Mouse (Mus musculus): ENCODE data around the gene Mal. TPM values are rescaled to one million over a fixed set of nuclear protein-coding genes. Genes with fewer than 3 reads are reported as not detected.

The Mal gene
- not detected in 2 replicates for polyA plus RNA-seq (2012)

DNA sequence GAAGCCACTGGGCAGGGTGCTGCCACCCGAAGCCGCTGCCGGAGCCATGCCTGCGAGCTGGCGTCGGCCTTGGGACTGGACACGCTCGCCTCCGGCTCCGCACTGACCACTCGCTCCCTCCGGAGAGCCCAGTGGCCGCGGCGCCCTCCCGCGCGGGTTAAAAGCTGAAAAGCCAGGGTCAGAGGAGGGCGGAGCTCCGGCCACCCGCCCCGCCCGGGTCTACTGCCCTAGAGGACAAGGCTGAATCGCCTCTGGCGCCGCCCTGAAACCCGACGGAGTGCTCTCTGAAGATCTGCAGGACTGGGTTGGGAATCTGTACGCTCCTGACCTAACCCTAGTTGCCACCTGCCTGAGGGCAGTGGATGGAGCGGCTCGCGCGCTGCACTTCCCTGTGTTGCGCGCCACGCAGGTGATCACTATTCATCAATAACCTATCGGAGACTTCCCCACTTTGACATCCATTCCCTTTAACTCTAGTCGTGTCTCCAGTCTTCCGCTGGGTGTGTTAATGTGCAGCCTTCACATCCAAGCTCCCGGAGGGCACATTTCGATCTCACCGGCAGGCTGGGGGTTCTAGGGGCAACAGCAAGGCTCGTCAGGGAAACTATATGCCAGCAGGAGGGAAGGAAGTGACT is at the start of gene Mal:
Mal (minus strand) TSS at position 610 of the 635 bp plus-strand sequence.
- H3K4me1 ChIP-seq (ENCODE audit: control insufficient read depth) = no peaks in the 10 kb centered on the region
- no peak for TF ChIP-seq GATA1 (IDR thresholded peaks at IDR 0.05; ENCODE audit: low read length)
- TF ChIP-seq TAL1 (IDR thresholded peaks at IDR 0.05; ENCODE audit: low read length) = no peak
- peaks cover 53% of the 10 kb centered on the region for H3K27me3 ChIP-seq (ENCODE audit: control insufficient read depth)
- H3K9me3 ChIP-seq (ENCODE audit: control insufficient read depth, low read length) = no peaks in the 10 kb centered on the region
- H3K36me3 ChIP-seq (ENCODE audit: control insufficient read depth) = no peaks in the 10 kb centered on the region
- no peak within 1 kb of the TSS for H3K4me3 ChIP-seq (replicated peaks)

GRCm38 (mm10) chr2:127705267-127705666 is 48.8 kb upstream of the Mal start:
- Histone ChIP-seq H3K4me1 (ENCODE audit: control insufficient read depth) (no peaks in the 10 kb centered on the region), H3K4me3 (replicated peaks) (no peak overlapping the region), H3K36me3 (ENCODE audit: control insufficient read depth) (no peaks in the 10 kb centered on the region), H3K9me3 (ENCODE audit: control insufficient read depth, low read length) (no peaks in the 10 kb centered on the region), H3K27me3 (ENCODE audit: control insufficient read depth) (no peaks in the 10 kb centered on the region)
- no peak for TF ChIP-seq TAL1 (IDR thresholded peaks at IDR 0.05; ENCODE audit: low read length)
- TF ChIP-seq GATA1 (IDR thresholded peaks at IDR 0.05; ENCODE audit: low read length) = no peak

DNA sequence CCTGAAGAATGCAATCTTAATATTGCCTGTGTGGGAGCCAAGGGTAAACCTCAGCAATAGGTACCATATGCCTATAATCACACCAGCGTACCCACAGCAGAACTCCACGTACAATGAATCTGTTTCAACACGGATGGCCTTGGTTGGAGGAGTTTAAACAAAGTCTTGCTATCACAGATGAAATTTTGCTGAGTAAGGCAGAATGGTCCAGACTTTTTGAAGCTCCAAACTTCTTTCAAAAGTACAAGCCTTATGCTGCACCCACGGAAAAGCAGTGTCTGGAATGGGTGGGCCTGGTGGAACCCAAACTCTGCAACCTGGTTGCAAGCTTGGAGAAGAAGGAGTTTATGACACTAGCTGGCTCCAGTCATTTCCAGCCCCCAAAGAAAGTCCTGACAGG is 32.7 kb upstream of the Mal start:
- no peaks in the 10 kb centered on the region for H3K36me3 ChIP-seq (ENCODE audit: control insufficient read depth)
- H3K4me3 ChIP-seq (replicated peaks) = no peak overlapping the region
- H3K27me3 ChIP-seq (ENCODE audit: control insufficient read depth) = peaks cover 3% of the 10 kb centered on the region; the same call in 1 of the 2 replicates
- H3K9me3 ChIP-seq (ENCODE audit: control insufficient read depth, low read length) = no peaks in the 10 kb centered on the region
- no peak for TF ChIP-seq GATA1 (IDR thresholded peaks at IDR 0.05; ENCODE audit: low read length)
- no peak for TF ChIP-seq TAL1 (IDR thresholded peaks at IDR 0.05; ENCODE audit: low read length)
- no peaks in the 10 kb centered on the region for H3K4me1 ChIP-seq (ENCODE audit: control insufficient read depth)

DNA sequence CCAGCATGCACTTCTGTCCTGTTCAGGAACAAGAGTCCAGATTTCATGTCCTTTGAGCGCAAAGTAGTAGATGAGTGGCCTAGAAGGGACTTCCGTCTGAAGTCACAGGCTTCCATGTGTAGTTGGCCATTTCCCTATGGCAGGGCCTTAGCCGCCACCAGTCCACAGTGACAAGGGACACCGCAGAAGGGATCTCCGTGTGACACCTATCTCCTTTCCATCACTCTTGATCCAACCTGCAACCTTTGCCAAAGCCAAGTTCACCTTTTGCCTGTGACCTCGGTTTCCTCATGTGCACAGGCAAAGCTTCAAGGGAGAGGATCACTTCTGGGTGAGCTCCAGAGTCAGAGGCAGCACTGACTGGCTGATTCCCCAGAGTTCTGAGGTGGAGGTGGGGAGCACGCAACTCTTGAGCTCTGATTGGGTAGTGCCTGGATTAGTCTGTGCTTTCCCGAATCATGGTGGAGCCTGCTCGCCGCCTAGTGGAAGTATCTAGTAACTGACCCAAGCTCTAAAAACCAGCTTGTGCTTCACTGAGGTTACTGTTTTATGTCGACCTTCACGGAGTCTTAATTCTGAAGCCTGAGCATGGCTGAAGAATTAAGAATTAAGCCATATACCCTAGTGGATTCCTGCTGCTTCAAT is 27.3 kb upstream of the Mal start:
- no peaks in the 10 kb centered on the region for H3K9me3 ChIP-seq (ENCODE audit: control insufficient read depth, low read length)
- H3K4me1 ChIP-seq (ENCODE audit: control insufficient read depth) = no peaks in the 10 kb centered on the region
- peaks cover 3% of the 10 kb centered on the region; the same call in 1 of the 2 replicates for H3K27me3 ChIP-seq (ENCODE audit: control insufficient read depth)
- TF ChIP-seq GATA1 (IDR thresholded peaks at IDR 0.05; ENCODE audit: low read length) (no peak), TAL1 (IDR thresholded peaks at IDR 0.05; ENCODE audit: low read length) (no peak)
- H3K36me3 ChIP-seq (ENCODE audit: control insufficient read depth) = no peaks in the 10 kb centered on the region
- no peak overlapping the region for H3K4me3 ChIP-seq (replicated peaks)

GRCm38 (mm10) chr2:127667843-127668506 is 11.5 kb upstream of the Mal start:
- TF ChIP-seq GATA1 (IDR thresholded peaks at IDR 0.05; ENCODE audit: low read length) (no peak), TAL1 (IDR thresholded peaks at IDR 0.05; ENCODE audit: low read length) (no peak)
- H3K27me3 ChIP-seq (ENCODE audit: control insufficient read depth) = no peaks in the 10 kb centered on the region
- no peaks in the 10 kb centered on the region for H3K9me3 ChIP-seq (ENCODE audit: control insufficient read depth, low read length)
- H3K4me3 ChIP-seq (replicated peaks) = no peak overlapping the region
- H3K4me1 ChIP-seq (ENCODE audit: control insufficient read depth) = no peaks in the 10 kb centered on the region
- no peaks in the 10 kb centered on the region for H3K36me3 ChIP-seq (ENCODE audit: control insufficient read depth)

DNA sequence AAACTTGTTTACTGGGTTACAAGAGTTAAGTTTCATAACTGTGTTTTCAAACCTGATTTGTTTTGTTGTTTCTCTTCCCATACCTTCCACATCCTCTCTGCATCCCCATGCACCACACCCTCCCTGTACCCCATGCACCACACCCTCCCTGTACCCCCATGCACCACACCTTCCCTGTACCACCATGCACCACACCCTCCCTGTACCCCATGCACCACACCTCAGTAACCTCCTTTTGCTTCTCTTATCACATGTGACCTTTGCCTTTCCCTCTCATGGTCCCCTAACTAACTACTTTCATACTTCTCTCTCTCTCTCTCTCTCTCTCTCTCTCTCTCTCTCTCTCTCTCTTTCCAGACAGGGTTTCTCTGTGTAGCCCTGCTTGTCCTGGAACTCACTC is 10.5 kb upstream of the Mal start:
- no peaks in the 10 kb centered on the region for H3K36me3 ChIP-seq (ENCODE audit: control insufficient read depth)

DNA sequence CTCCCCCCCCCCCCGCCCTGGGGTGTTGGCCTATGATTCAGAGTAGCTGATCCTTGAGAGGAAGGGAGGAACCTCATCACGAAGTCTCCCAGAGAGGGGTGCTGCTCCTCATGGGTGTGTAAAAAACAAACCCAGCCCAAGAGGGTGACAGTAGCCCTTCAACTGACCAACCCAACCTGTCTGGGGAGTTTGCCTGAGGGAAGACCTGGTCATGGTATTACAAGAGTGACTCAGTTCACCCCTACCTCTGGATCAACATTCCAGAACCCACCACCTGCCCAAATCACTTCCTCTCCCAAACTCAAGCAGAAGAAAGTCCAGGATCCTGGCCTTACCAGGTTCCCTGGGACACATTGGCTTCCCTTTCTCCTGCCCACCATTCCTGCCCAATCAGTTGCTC is 6.2 kb upstream of the Mal start:
- H3K9me3 ChIP-seq (ENCODE audit: control insufficient read depth, low read length) = no peaks in the 10 kb centered on the region
- TF ChIP-seq GATA1 (IDR thresholded peaks at IDR 0.05; ENCODE audit: low read length) (no peak), TAL1 (IDR thresholded peaks at IDR 0.05; ENCODE audit: low read length) (no peak)

More for the DNA sequence above, 10.5 kb upstream of the Mal start:
- no peak overlapping the region for H3K4me3 ChIP-seq (replicated peaks)
- H3K9me3 ChIP-seq (ENCODE audit: control insufficient read depth, low read length) = no peaks in the 10 kb centered on the region
- H3K4me1 ChIP-seq (ENCODE audit: control insufficient read depth) = no peaks in the 10 kb centered on the region
- no peaks in the 10 kb centered on the region for H3K27me3 ChIP-seq (ENCODE audit: control insufficient read depth)
- TF ChIP-seq GATA1 (IDR thresholded peaks at IDR 0.05; ENCODE audit: low read length) (no peak), TAL1 (IDR thresholded peaks at IDR 0.05; ENCODE audit: low read length) (no peak)

GRCm38 (mm10) chr2:127655419-127655818 is 1.1 kb downstream of the Mal start:
- no peaks in the 10 kb centered on the region for H3K9me3 ChIP-seq (ENCODE audit: control insufficient read depth, low read length)
- H3K27me3 ChIP-seq (ENCODE audit: control insufficient read depth) = peaks cover 53% of the 10 kb centered on the region
- TF ChIP-seq GATA1 (IDR thresholded peaks at IDR 0.05; ENCODE audit: low read length) (no peak), TAL1 (IDR thresholded peaks at IDR 0.05; ENCODE audit: low read length) (no peak)
- H3K4me3 ChIP-seq (replicated peaks) = no peak overlapping the region
- H3K36me3 ChIP-seq (ENCODE audit: control insufficient read depth) = no peaks in the 10 kb centered on the region
- no peaks in the 10 kb centered on the region for H3K4me1 ChIP-seq (ENCODE audit: control insufficient read depth)

More for the DNA sequence above, 6.2 kb upstream of the Mal start:
- H3K4me1 ChIP-seq (ENCODE audit: control insufficient read depth) = no peaks in the 10 kb centered on the region
- H3K27me3 ChIP-seq (ENCODE audit: control insufficient read depth) = peaks cover 2% of the 10 kb centered on the region
- no peak overlapping the region for H3K4me3 ChIP-seq (replicated peaks)
- no peaks in the 10 kb centered on the region for H3K36me3 ChIP-seq (ENCODE audit: control insufficient read depth)

- Histone ChIP-seq H3K4me1 (ENCODE audit: control insufficient read depth) (no peaks in the 10 kb centered on the region), H3K36me3 (ENCODE audit: control insufficient read depth) (no peaks in the 10 kb centered on the region), H3K4me3 (replicated peaks) (no peak overlapping the region), H3K27me3 (ENCODE audit: control insufficient read depth) (peaks cover 55% of the 10 kb centered on the region), H3K9me3 (ENCODE audit: control insufficient read depth, low read length) (no peaks in the 10 kb centered on the region)
- TF ChIP-seq TAL1 (IDR thresholded peaks at IDR 0.05; ENCODE audit: low read length) (no peak), GATA1 (IDR thresholded peaks at IDR 0.05; ENCODE audit: low read length) (no peak)
Measured at GRCm38 (mm10) chr2:127654786-127655185, 1.7 kb downstream of the Mal start.

All from erythroblast, embryonic 14.5 days (primary cell).